Mouse (Mus musculus) kidney, postnatal 25 days (tissue): ENCODE data around the gene Ruvbl2.

Experiments
- DNase-seq, 2 experiments: peaks; one replicate each; pipeline ENCODE4 v3.0.0; 2021; ENCODE audit warnings: mixed read lengths in 2 of 2

Gene Ruvbl2

DNA sequence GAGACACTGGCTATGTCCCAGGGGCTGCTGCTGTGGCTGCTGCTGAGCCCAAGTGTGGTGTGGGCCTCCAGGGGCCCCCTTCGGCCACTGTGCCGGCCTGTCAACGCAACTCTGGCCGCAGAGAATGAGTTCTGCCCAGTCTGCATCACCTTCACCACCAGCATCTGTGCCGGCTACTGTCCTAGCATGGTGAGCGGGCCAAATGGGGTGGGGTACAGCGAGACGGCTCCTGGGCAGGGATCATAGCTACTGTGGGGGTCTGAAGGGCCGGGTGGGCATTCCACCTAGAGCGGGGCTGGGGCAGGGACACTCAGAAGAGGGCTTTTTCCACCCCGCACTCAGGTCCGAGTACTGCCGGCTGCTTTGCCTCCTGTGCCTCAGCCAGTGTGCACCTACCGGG lies 16.7 kb downstream of the Ruvbl2 start:
- DNase-seq = no peak

DNA sequence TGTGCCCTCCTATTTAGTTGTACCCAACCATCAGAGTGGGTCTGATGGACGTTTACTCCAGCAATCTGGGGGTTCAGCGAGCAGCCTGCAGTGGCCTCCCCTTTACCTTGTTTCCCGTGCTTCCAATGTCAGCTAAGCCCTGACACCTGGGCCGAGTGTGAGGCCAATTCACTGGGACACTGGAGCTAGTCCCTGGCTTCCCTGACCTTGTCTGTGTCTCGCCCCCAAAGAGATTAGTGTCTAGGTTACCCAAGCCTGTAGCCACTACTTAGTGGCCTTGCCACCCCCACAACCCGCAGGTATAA lies 17.3 kb downstream of the Ruvbl2 start, which contains the start of gene Lhb:
Lhb (plus strand) TSS at position 206 of the 305 bp plus-strand sequence.
- no peak for DNase-seq

DNA sequence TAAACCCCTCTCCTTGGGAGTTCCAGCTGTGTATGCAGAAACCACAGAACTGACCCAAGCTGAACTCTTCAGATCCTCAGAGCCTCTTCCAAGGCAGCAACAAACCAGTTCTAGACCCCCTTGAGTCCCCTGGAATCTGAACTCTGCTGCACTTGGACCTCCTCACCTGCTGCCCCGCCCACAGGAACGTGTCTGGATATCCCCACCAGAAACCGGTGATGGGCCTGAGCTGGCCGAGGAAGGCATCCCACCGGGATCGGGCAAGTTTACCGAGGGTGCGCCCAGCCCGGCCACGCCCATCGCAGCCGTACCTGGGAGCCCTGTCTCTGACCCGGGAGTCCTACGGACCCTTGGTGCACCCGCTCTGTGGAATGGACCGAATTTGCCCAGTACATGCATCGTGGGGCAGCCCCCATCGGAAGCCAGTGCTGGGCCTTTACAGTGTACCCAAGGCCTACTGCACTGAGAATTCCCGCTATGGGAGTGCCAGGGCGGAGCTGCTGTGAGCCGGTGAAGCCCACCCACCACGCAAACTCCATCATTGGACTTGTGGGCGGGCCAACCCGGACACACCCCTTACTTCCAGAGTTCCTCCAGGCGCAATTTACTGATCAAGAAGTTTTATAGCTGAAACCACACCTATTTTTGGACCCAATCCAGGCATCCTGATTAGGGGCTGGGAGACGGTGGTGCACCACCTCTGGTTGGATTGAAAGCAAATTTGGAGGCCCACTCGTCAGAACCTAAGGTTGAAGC lies 17.9 kb downstream of the Ruvbl2 start:
- no peak for DNase-seq

DNA sequence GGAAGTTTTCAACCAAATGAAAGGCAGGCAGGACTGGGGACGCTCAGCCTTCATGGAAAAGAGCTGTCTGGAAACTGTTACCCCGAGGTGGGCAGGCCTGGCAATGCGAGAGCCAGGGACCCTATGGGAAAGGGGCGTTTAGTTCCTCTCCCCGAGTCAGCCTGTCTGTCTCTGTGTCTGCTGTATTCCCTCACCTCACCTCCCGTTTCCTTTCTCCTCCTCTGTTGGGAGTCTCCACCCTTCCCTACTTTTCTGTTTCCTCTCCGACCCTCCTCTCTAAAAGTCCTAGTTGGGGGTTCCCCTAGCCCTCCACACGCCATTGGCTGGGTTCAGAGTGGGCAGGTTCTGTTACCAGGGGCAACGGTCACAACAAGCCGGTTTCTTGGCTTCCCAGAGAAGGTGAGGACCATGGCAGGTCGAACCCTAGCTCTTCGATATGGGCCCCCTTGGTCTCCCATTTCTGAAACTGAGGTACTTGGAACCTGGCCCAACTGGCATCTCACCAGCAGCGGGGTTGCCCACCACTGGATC lies 19.9 kb downstream of the Ruvbl2 start:
- no peak for DNase-seq

DNA sequence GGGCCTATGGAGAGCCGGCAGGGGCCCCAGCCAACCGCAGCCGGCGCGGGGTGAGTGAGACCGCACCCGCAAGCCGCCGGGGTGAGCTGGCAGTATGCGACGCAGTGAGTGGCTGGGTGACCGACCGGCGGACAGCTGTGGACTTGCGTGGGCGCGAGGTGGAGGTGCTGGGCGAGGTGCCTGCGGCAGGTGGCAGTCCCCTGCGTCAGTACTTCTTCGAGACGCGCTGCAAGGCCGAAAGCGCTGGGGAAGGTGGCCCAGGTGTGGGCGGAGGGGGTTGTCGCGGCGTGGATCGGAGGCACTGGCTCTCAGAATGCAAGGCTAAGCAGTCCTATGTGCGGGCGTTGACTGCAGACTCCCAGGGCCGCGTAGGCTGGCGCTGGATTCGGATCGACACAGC lies 22.3 kb downstream of the Ruvbl2 start:
- DNase-seq = no peak

DNA sequence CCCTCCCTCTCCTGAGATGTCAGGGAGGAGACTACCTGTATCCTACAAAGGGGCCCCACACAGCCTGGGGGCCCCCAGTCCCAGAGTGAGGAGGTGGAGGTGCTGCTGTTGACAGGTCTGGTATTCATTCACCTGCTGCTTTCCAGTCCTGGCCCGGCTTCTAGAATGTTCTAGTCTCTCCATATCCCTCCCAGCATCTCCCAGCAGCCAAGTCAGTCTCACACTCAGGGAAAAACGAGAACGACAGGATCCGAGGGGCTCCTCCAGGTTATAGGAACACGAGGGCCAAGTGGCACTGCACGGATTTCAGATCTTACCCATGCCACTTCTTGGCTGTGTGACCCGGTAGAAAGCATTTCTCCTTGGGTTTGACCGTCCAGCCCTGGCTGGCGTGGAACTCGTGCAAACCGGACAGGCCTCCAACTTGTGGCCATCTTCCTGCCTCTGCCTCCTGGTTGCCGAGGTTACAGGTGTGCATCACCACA lies 23.1 kb downstream of the Ruvbl2 start:
- DNase-seq = no peak

DNA sequence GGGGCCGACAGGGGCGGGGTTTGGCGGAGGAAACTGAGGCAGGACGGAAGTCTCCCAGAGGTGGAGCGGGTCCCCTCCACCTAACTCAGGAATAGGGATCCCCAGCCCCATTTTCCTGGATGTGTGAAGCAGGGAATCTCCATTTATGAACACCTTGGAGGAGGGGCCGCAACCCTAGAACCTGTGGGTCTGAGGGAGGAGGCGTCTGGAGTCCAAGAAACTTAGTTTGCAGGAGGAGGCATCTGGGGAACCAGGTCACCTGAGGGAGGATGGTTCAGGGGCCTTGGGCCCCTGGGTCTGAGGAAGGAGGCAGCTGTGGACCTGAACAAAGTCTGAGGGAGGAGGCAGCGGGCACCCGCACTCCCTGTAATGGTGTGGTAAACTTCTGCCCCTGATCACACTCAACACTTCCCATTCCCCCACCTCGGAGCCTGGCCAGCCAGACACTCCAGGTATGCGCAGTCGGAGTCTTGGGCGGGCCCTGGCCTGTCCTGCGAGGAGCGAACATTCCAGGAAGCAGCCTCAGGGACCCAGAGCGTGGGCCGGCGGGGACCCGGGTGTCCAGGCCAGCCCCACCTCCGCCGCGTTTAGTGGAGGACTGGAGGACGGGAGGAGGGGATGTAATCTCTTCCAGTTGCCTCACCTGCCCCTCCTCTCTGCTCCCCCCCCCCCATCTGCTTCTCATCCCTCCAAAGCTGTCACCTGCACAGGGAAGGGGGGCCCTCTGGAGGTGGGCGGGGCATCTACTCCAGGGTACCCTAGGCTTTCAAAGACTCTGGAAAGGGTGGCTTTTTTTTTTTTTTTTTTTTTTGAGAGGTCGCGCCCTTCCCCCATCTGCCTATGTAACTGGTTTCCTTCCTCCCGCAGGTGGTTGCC lies 23.8 kb downstream of the Ruvbl2 start:
- peak in 1 of 2 experiments; percentile 55 for DNase-seq

DNA sequence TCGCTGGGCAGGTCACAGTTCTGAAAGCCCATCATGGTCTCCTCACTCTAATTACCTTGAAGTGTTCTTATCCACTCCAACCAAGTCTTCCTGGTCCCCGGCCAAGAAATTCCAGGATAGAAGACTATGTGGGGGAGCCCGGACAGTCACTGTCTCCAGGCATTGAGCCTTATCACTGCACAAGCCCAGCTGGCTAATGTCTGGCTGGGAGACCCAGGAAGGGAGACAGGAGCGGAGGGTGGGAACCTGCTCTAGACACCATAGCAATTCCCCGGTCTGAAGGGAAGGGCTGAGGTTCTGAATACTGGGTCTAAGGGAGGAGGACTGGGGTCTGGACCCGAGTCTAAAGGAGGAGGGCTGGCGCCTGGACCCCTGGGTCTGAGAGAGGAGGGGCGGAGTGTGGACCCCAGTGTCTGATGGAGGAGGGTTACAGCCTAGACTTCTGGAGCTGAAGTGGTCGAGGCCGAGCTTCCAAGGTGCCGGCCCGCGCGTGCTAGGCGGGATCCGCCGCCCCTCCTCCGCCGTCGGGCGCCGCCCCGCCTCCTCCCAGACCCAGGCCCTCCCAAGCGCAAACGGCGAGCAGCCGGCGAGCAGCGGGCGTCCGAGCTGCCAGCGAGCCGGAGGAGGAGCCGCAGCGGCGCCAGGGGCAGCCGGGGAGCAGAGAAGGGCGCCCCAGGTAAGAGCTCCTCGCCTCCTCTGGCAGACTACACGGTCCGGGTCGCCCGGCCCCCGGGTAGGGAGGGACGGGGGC lies 24.6 kb downstream of the Ruvbl2 start, which contains the start of gene Ntf5:
Ntf5 (plus strand) TSS at position 583 of the 751 bp plus-strand sequence.
- peak; percentile 20 to 56 for DNase-seq

DNA sequence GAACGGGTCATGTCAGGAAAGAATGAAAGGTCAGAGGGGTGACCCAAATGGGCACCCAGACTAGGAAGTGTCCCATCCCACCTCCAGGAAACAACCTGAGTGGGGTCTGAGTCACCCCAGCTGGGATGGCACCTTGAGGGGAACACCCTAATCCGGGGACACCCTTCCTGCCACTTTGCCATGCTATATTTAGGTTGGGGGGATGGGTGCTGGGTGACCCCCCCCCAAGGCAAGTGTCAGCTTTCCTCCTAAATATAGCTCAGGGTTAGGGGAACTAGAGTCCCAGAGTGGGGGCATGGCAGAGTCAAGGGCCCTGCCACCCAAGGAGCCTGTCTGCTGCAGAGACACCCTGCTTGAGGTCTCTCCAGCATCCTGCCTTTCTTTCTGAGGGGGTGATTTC lies 25.5 kb downstream of the Ruvbl2 start:
- DNase-seq = no peak

DNA sequence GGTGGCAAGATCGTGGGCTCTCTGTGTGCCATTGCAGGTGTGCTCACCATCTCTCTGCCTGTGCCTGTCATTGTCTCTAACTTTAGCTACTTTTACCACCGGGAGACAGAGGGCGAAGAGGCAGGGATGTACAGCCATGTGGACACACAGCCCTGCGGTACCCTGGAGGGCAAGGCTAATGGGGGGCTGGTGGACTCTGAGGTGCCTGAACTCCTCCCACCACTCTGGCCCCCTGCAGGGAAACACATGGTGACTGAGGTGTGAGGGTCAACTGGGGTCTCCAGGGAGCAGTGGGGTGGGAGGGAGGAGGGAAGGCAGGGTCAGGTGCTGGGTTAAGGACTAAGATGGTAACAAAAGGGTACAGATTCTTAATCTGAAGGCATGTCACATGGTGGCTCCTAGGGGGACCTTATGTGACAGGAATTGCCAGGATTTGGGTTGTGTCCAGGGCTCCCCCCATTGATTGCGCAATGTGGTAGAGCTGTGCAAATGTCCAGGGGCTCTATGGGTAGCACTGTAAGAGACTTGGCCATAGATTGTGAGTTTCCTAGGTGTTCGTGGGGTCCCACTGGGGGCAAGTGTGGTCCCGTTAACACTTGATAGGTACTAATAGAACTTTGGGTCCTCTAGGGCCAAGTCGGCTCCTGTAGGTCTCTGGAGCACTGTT lies 28.3 kb downstream of the Ruvbl2 start:
- no peak for DNase-seq

DNA sequence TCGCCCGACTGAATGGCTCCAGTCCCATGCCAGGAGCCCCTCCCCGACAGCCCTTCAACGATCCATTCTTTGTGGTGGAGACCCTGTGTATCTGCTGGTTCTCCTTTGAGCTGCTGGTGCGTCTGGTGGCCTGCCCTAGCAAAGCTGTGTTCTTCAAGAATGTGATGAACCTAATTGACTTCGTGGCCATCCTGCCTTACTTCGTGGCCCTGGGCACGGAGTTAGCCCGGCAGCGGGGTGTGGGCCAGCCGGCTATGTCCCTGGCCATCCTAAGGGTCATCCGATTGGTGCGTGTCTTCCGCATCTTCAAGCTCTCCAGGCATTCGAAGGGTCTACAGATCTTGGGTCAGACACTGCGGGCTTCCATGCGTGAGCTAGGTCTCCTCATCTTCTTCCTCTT lies 28.9 kb downstream of the Ruvbl2 start:
- no peak for DNase-seq

DNA sequence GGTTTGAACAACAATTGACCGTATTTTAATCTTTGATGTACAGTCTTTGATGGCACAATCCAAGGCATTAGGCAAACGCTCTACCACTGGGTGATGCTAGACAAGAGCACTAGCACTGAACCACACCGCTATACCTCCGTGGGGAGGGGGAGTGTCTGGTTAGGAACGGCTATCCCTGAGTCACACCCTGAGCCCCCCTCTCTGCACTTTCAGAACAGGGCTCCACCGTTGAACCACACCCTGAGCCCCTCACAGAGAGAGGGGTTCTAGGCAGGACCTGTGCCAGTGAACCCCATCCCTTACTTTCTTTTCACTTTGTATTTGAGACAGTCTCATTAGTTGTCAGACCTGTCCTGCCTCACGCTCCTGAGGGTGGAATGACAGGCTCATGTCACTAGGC lies 29.5 kb downstream of the Ruvbl2 start:
- DNase-seq = no peak

DNA sequence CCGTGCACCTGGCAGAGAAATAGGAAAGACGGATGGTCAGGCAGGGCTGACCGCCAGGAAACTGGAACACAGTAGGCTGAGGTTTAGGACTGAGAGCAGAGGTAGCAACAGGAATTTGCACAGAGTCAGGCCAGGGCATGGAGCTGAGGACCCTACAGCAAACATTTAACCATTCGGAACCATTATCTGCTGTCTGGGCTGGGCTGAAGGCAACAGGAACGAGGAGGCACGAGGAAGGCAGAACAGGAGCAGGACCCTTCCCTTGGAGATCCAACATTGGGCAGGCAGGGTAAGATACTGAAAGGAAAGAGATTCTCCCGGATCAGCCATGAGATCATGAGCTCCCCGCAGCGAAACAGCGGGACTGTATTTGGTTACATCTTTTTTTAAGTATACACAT lies 30.1 kb downstream of the Ruvbl2 start:
- DNase-seq = no peak

DNA sequence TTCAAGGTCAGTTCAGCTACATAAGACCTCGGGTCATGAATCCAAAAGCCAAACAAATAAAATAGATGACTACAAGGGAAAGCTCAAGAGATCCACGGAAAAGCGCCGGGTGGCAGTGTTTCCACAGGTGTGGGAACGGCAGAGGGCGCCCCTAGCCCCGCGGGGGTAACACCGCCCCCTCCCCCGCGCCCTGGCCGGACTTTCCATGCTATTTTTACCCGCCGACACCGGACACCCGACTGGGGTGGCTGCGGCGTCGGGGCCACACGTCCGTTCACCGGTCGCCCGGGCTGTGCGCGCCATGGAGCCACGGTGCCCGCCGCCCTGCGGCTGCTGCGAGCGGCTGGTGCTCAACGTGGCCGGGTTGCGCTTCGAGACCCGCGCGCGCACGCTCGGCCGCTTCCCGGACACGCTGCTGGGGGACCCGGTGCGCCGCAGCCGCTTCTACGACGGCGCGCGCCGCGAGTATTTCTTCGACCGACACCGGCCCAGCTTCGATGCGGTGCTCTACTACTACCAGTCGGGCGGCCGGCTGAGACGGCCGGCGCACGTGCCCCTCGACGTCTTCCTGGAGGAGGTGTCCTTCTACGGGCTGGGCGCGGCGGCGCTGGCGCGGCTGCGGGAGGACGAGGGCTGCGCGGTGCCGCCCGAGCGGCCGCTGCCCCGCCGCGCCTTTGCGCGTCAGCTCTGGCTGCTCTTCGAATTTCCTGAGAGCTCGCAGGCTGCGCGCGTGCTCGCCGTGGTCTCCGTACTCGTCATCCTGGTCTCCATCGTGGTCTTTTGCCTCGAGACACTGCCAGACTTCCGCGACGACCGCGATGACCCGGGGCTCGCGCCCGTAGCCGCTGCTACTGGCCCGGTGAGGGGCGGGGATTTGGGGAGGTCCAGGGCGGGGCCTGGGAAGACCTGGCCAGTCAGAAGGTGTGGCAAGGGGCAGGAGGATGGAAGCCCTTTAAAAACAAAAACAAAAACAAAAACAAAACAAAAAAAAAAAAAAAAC lies 31.4 kb downstream of the Ruvbl2 start:
- DNase-seq = peak; percentile 54 to 70

DNA sequence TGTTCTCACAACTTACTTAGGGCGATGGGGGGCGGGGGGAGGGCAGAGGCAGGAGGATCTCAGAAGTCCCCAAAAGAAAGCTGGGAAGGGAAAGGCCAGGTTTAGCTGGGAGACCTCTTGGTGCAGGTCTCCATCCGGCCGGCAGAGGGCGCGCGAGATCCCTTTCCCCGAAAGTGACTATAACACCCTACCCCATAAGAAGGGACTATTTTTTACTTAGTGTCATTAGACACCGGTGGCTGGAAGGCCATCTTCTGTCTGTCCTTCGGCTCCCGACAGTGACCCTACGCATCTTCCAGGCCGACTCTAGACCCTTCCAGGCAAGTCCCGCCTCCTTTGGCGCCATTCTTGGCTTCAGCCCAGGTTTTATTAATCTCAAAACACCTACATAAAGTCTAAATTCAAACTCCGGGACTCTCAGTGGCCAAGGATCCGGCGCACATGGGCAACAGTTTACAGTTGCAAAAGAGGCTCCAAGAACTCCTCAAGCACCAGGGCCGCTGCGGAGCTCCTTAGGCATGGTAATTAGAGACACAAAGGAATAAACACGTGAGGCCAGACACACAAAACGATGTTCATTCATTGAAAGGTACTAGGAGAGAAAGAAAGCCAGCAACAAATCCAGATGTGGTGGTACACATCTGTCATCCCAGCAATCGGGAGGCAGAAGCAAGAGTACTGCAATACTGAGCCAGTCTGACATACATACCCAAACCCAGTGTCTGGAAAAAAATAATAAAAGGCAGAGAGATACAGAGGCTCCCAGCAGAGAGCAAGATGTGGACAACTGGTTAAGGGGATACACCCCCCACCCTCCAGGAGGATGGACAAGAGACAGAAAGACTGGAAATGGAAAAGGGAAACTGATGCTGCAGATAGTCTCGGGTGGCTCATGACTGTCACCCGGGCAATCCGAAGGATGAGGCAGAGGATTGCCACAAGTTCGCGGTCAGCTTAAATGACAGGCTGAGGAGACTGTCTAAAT lies 32.5 kb downstream of the Ruvbl2 start, which contains the start of gene Kcna7:
Kcna7 (plus strand) TSS at position 563 of the 985 bp plus-strand sequence.
- DNase-seq = peak; percentile 72 to 85

DNA sequence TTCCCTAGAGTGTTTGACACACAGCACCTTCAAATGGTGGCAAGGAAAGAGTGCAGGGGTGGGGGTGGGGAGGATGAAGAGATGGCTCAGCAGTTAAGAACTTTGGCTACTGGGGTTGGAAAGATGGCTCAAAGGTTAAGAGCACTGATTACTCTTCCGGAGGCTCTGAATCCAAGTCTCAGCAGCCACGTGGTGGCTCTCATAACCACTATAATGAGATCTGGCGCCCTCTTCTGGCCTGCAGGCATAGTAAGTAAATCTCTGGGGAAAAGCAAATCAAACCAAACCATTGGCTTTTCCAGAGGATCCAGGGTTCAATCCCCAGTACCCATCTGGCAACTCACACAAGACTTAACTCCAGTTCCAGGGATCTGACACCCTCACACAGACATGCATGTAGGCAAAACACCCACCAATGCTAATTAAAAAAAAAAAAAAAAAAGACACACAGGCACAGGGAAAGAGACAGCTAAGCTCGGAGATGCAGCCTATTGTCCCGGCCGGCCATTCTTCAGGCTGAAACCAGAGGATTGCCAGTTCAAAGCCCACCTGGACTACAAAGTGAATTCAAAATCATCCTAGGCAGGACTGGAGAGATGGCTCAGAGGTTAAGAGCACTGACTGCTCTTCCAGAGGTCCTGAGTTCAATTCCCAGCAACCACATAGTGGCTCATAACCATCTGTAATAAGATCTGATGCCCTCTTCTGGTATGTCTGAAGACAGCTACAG lies 34.2 kb downstream of the Ruvbl2 start:
- peak; percentile 85 to 93 for DNase-seq

DNA sequence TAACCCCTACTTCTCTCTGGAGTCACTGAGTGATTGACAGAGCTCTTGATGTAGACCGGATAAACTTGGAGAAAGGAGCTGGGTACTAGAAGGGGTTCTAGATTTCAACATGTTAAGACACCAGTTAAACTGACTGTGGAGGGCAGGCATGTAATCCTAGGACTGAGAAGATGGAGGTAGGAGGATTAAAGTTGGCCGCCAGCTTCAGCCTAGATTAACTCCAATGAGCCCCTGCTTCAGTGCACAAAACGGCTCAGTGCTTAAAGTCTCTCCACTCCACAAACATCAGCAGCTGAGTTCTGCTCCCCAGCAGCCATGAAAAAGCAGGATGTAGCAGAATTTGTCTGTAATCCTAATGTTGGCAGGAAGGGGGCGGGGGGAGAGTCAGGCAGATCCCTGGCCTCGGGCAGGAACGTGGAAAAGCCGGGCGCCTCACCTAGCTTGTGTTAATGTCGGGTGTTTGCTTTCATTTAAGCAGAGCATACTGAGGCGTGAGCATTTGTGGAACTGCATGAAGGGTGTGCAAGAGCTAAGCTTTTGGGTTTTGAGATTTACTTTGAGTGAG lies 36.3 kb downstream of the Ruvbl2 start:
- DNase-seq = no peak

DNA sequence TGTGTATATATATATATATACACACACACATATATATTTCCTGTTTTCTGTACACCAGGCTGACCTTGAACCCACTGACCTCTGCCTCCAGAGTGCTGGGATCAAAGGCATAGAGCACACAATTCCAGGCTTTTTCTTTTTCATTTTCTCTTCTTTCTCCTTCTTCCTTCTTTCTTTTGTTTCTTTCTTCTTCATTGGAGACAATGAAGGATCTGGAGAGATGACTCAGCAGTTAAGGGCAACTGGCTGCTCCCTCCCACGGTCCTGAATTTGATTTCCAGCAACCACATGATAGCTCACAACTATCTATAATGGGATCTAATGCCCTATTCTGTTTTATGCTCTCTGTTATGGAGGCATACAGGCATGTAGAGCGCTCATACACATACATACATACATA lies 41.1 kb downstream of the Ruvbl2 start:
- no peak for DNase-seq
